Mouse (Mus musculus): ENCODE data around the gene Kif1c.

- TF ChIP-seq GATA1 (IDR thresholded peaks at IDR 0.05; ENCODE audit: low read depth, low read length) (no peak), USF1 (IDR thresholded peaks at IDR 0.05; ENCODE audit: low read depth, low read length) (no peak), ZC3H11A (IDR thresholded peaks at IDR 0.05; ENCODE audit: low read depth, low read length) (no peak), EP300 (IDR thresholded peaks at IDR 0.05; ENCODE audit: low read depth in 1 of 2, low read length in 2 of 2) (no peak), TAL1 (IDR thresholded peaks at IDR 0.05; ENCODE audit: low read length) (no peak), CTCF (IDR thresholded peaks at IDR 0.05 in 2 of 3, conservative IDR thresholded peaks at IDR 0.05 in 1 of 3; ENCODE audit: control insufficient read depth in 1 of 3, insufficient read depth in 1 of 3, low read depth in 2 of 3, low read length in 3 of 3, poor library complexity in 1 of 3, severe bottlenecking in 1 of 3) (no peak), POLR2A (IDR thresholded peaks at IDR 0.05; ENCODE audit: control insufficient read depth in 1 of 2, insufficient read depth in 1 of 2, low read depth in 1 of 2, low read length in 2 of 2, poor library complexity in 1 of 2) (no peak), ZMIZ1 (IDR thresholded peaks at IDR 0.05; ENCODE audit: low read depth, low read length) (no peak)
Measured at GRCm38 (mm10) chr11:70701221-70701955, 1.0 kb downstream of the Kif1c start.
